Mouse (Mus musculus): ENCODE data around the gene Csf2ra. TPM values are rescaled to one million over a fixed set of nuclear protein-coding genes. Genes with fewer than 3 reads are reported as not detected.
A peak's percentile ranks its signal among the peaks of the same experiment; 100 is the strongest.
"Not testable (repeated sequence)": the region's sequence is repeated elsewhere in the genome, so short reads cannot be mapped to it uniquely, and the experiment has no call there.

Csf2ra gene
- polyA plus RNA-seq, 1 experiment from 2014 or later: 17.5 TPM

- ATAC-seq (ENCODE audit: low read depth): peak; percentile 92
- no peaks in the 10 kb centered on the region for H3K36me3 ChIP-seq (ENCODE audit: control insufficient read depth, insufficient read depth, low read length)
- WGBS: 2% methylated on average over 30 of the region's 71 CpGs
Observed at GRCm38 (mm10) chr19:61226928-61227854, 1.0 kb downstream of the Csf2ra start.

GRCm38 (mm10) chr19:61226401-61226927 is 1.8 kb downstream of the Csf2ra start:
- 3% methylated on average over 26 of the region's 71 CpGs for WGBS
- peaks cover 11% of the 10 kb centered on the region for H3K9me3 ChIP-seq (ENCODE audit: control insufficient read depth, low read length)
- H3K4me3 ChIP-seq (ENCODE audit: low read depth, low read length): peak overlapping the region; percentile 65
- peak overlapping the region; percentile 60 for H3K4me2 ChIP-seq (ENCODE audit: low read depth, low read length)
- no peaks in the 10 kb centered on the region for H3K27me3 ChIP-seq (replicated peaks; ENCODE audit: control insufficient read depth, insufficient read depth, low read length)
- peak overlapping the region; percentile 94 for H3K27ac ChIP-seq (replicated peaks; ENCODE audit: low read depth, low read length)
- H3K4me1 ChIP-seq (ENCODE audit: control insufficient read depth, insufficient read depth, low read length): no peaks in the 10 kb centered on the region; the same call in 1 of the 2 replicates
- no peaks in the 10 kb centered on the region for H3K36me3 ChIP-seq (ENCODE audit: control insufficient read depth, insufficient read depth, low read length)
- ATAC-seq (ENCODE audit: low read depth): peak; percentile 53
- peak; percentile 87 for DNase-seq (ENCODE audit: low spot score)
- H3K9ac ChIP-seq (ENCODE audit: low read depth, low read length): peak overlapping the region; percentile 66

More at GRCm38 (mm10) chr19:61226928-61227854, 1.0 kb downstream of the Csf2ra start:
- Histone ChIP-seq H3K9ac (ENCODE audit: low read depth, low read length) (peak overlapping the region; percentile 66), H3K4me3 (ENCODE audit: low read depth, low read length) (peak overlapping the region; percentile 65), H3K4me1 (ENCODE audit: control insufficient read depth, insufficient read depth, low read length) (no peaks in the 10 kb centered on the region; the same call in 1 of the 2 replicates), H3K9me3 (ENCODE audit: control insufficient read depth, low read length) (peaks cover 11% of the 10 kb centered on the region), H3K4me2 (ENCODE audit: low read depth, low read length) (peak overlapping the region; percentile 60), H3K27me3 (replicated peaks; ENCODE audit: control insufficient read depth, insufficient read depth, low read length) (no peaks in the 10 kb centered on the region), H3K27ac (replicated peaks; ENCODE audit: low read depth, low read length) (peak overlapping the region; percentile 94)
- peak; percentile 96 for DNase-seq (ENCODE audit: low spot score)

- peak; percentile 53 for ATAC-seq (ENCODE audit: low read depth)
- no peaks in the 10 kb centered on the region for H3K36me3 ChIP-seq (ENCODE audit: control insufficient read depth, insufficient read depth, low read length)
- H3K27ac ChIP-seq (replicated peaks; ENCODE audit: low read depth, low read length): peak overlapping the region; percentile 94
- H3K9ac ChIP-seq (ENCODE audit: low read depth, low read length): peak overlapping the region; percentile 66; the same call in 1 of the 2 replicates
- peak overlapping the region; percentile 60 for H3K4me2 ChIP-seq (ENCODE audit: low read depth, low read length)
- peaks cover 11% of the 10 kb centered on the region for H3K9me3 ChIP-seq (ENCODE audit: control insufficient read depth, low read length)
- WGBS: 6% methylated on average over 49 of the region's 70 CpGs
- DNase-seq (ENCODE audit: low spot score): peak; percentile 95
- H3K27me3 ChIP-seq (replicated peaks; ENCODE audit: control insufficient read depth, insufficient read depth, low read length): no peaks in the 10 kb centered on the region
- no peaks in the 10 kb centered on the region; the same call in 1 of the 2 replicates for H3K4me1 ChIP-seq (ENCODE audit: control insufficient read depth, insufficient read depth, low read length)
- peak overlapping the region; percentile 65 for H3K4me3 ChIP-seq (ENCODE audit: low read depth, low read length)
Observed at GRCm38 (mm10) chr19:61225526-61226400, 2.5 kb downstream of the Csf2ra start.

GRCm38 (mm10) chr19:61224678-61225525 is 3.3 kb downstream of the Csf2ra start:
- WGBS: 33% methylated on average over 40 of the region's 53 CpGs
- DNase-seq (ENCODE audit: low spot score): peak; percentile 9

GRCm38 (mm10) chr19:61223706-61224328 is 4.4 kb downstream of the Csf2ra start:
- Histone ChIP-seq H3K9me3 (ENCODE audit: control insufficient read depth, low read length) (peaks cover 11% of the 10 kb centered on the region), H3K36me3 (ENCODE audit: control insufficient read depth, insufficient read depth, low read length) (no peaks in the 10 kb centered on the region), H3K27ac (replicated peaks; ENCODE audit: low read depth, low read length) (no peak overlapping the region), H3K4me1 (ENCODE audit: control insufficient read depth, insufficient read depth, low read length) (no peaks in the 10 kb centered on the region; the same call in 1 of the 2 replicates), H3K4me2 (ENCODE audit: low read depth, low read length) (no peak overlapping the region), H3K27me3 (replicated peaks; ENCODE audit: control insufficient read depth, insufficient read depth, low read length) (no peaks in the 10 kb centered on the region), H3K9ac (ENCODE audit: low read depth, low read length) (no peak overlapping the region), H3K4me3 (ENCODE audit: low read depth, low read length) (no peak overlapping the region)
- 89% methylated on average over 6 of the region's 6 CpGs for WGBS
- ATAC-seq (ENCODE audit: low read depth) (no peak), DNase-seq (ENCODE audit: low spot score) (peak; percentile 9)

More at GRCm38 (mm10) chr19:61224678-61225525, 3.3 kb downstream of the Csf2ra start:
- H3K4me2 ChIP-seq (ENCODE audit: low read depth, low read length): peak overlapping the region; percentile 60
- peak overlapping the region; percentile 65 for H3K4me3 ChIP-seq (ENCODE audit: low read depth, low read length)
- no peaks in the 10 kb centered on the region; the same call in 1 of the 2 replicates for H3K4me1 ChIP-seq (ENCODE audit: control insufficient read depth, insufficient read depth, low read length)
- peaks cover 11% of the 10 kb centered on the region for H3K9me3 ChIP-seq (ENCODE audit: control insufficient read depth, low read length)
- H3K9ac ChIP-seq (ENCODE audit: low read depth, low read length): peak overlapping the region; percentile 37; the same call in 1 of the 2 replicates
- no peaks in the 10 kb centered on the region for H3K36me3 ChIP-seq (ENCODE audit: control insufficient read depth, insufficient read depth, low read length)
- no peak overlapping the region for H3K27ac ChIP-seq (replicated peaks; ENCODE audit: low read depth, low read length)
- H3K27me3 ChIP-seq (replicated peaks; ENCODE audit: control insufficient read depth, insufficient read depth, low read length): no peaks in the 10 kb centered on the region
- ATAC-seq (ENCODE audit: low read depth): peak; percentile 3; the same call in 1 of the 2 replicates

- not testable (repeated sequence) for H3K4me1 ChIP-seq (ENCODE audit: control insufficient read depth, insufficient read depth, low read length); H3K9me3 ChIP-seq (ENCODE audit: control insufficient read depth, low read length); H3K9ac ChIP-seq (ENCODE audit: low read depth, low read length); H3K27ac ChIP-seq (replicated peaks; ENCODE audit: low read depth, low read length); DNase-seq (ENCODE audit: low spot score); H3K4me3 ChIP-seq (ENCODE audit: low read depth, low read length); ATAC-seq (ENCODE audit: low read depth); H3K27me3 ChIP-seq (replicated peaks; ENCODE audit: control insufficient read depth, insufficient read depth, low read length); H3K4me2 ChIP-seq (ENCODE audit: low read depth, low read length); H3K36me3 ChIP-seq (ENCODE audit: control insufficient read depth, insufficient read depth, low read length)
- WGBS: 76% methylated on average over 6 of the region's 6 CpGs
Observed at GRCm38 (mm10) chr19:61207506-61207905, 20.7 kb downstream of the Csf2ra start.

GRCm38 (mm10) chr19:61199836-61200235 is 28.4 kb downstream of the Csf2ra start:
- H3K36me3 ChIP-seq (ENCODE audit: control insufficient read depth, insufficient read depth, low read length): no peaks in the 10 kb centered on the region
- 14% methylated on average over 10 of the region's 10 CpGs for WGBS
- no peaks in the 10 kb centered on the region for H3K27me3 ChIP-seq (replicated peaks; ENCODE audit: control insufficient read depth, insufficient read depth, low read length)
- peak; percentile 9 for DNase-seq (ENCODE audit: low spot score)
- H3K4me2 ChIP-seq (ENCODE audit: low read depth, low read length): no peak overlapping the region
- H3K9me3 ChIP-seq (ENCODE audit: control insufficient read depth, low read length): no peaks in the 10 kb centered on the region
- no peak overlapping the region for H3K27ac ChIP-seq (replicated peaks; ENCODE audit: low read depth, low read length)
- no peak for ATAC-seq (ENCODE audit: low read depth)
- H3K4me3 ChIP-seq (ENCODE audit: low read depth, low read length): no peak overlapping the region
- H3K9ac ChIP-seq (ENCODE audit: low read depth, low read length): no peak overlapping the region
- H3K4me1 ChIP-seq (ENCODE audit: control insufficient read depth, insufficient read depth, low read length): no peaks in the 10 kb centered on the region
